Mouse (Mus musculus) left cerebral cortex, adult 2 months (tissue): ENCODE measurements around the gene Akr1b10. TPM values are rescaled to one million over a fixed set of nuclear protein-coding genes. Genes with fewer than 3 reads are reported as not detected.

ENCODE experiments used
- DNase-seq, 2 experiments: peaks; one replicate each; pipeline ENCODE4 v3.0.0; 2021 to 2022; ENCODE audit warnings: low spot score in 2 of 2, mixed read lengths in 1 of 2; ENCODE audit errors: extremely low spot score in 1 of 2
- H3K27ac ChIP-seq: fragments of 200-600 bp; 2 replicates; pipeline ENCODE4 v1.8.1; 2022
- H3K4me3 ChIP-seq: fragments of 200-600 bp; 2 replicates; pipeline ENCODE4 v1.8.1; 2022
- CTCF ChIP-seq: fragments of 200-600 bp; IDR thresholded peaks from 2 replicates; pipeline ENCODE4 v1.8.1; 2022; ENCODE audit warnings: antibody characterized with exemption, mild to moderate bottlenecking, moderate library complexity
- intact Hi-C: fragments of 180-260 bp; cut with DNase I; formaldehyde crosslinking; loops from one replicate; pipeline ENCODE4 v1.15.1; 2025
- total RNA-seq, 2 experiments: library from RNA; stranded (reverse); gene quantifications; 2 replicates each; pipeline ENCODE4 v1.2.3; 2021

Gene Akr1b10
- total RNA-seq, 2 experiments from 2014 or later: 21.0 to 24.2 TPM

GRCm38 (mm10) chr6:34416521-34416920 lies 32.5 kb downstream of the Akr1b10 start:
- H3K4me3 ChIP-seq: no peak overlapping the region
- intact Hi-C loops: loop anchor here (2.0 kb wide), 1 partner anchor 20 kb away; no protein-coding TSS in a partner anchor
- TF ChIP-seq CTCF: no peak

DNA sequence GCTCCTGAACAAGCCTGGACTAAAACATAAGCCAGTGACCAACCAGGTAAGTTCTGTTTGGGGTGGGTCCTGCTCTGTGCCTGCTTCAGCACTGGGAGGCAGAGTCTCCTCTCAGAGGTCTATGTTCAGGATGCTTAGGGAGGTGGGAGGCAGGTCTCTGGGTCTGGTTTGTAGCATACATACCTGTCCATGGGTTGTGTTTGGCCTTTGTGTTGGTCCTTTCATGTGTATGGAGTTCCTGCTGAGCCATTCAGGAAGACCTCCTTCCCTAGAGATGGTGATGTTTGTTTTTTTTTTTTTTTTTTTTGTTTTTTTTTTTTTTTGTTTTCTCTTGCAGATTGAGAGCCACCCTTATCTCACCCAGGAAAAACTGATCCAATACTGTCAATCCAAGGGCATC lies 35.1 kb downstream of the Akr1b10 start:
- DNase-seq: no peak
- H3K27ac ChIP-seq: no peak overlapping the region
- no peak overlapping the region for H3K4me3 ChIP-seq
- intact Hi-C loops: no loop called here
- TF ChIP-seq CTCF: no peak

More at GRCm38 (mm10) chr6:34416521-34416920, 32.5 kb downstream of the Akr1b10 start:
- no peak overlapping the region for H3K27ac ChIP-seq
- DNase-seq: no peak

- intact Hi-C loops: no loop called here
- Histone ChIP-seq H3K27ac (no peak overlapping the region), H3K4me3 (no peak overlapping the region)
- no peak for DNase-seq
- TF ChIP-seq CTCF: no peak
Observed at GRCm38 (mm10) chr6:34439006-34439405, 55.0 kb downstream of the Akr1b10 start.

GRCm38 (mm10) chr6:34441556-34442257 lies 57.7 kb downstream of the Akr1b10 start:
- intact Hi-C loops: no loop called here
- Histone ChIP-seq H3K4me3 (no peak overlapping the region), H3K27ac (no peak overlapping the region)
- TF ChIP-seq CTCF: no peak
- DNase-seq: no peak

GRCm38 (mm10) chr6:34443791-34444190 lies 59.8 kb downstream of the Akr1b10 start:
- intact Hi-C loops: no loop called here
- DNase-seq: no peak
- Histone ChIP-seq H3K27ac (no peak overlapping the region), H3K4me3 (no peak overlapping the region)
- no peak for TF ChIP-seq CTCF

Other genes starting within 250 kb of the Akr1b10 start
- 10 to 100 TPM; 65.4 to 68.6 TPM for gene Slc35b4, start 207.1 kb upstream of the Akr1b10 start, total RNA-seq
- gene Akr1b3, start 66.7 kb upstream of the Akr1b10 start, total RNA-seq: 10 to 100 TPM; 43.1 to 43.4 TPM
- under 1 TPM; 0.26 to 0.68 TPM for gene Akr1b8, start 30.1 kb upstream of the Akr1b10 start, total RNA-seq
- not detected for gene Akr1b7, start 28.1 kb downstream of the Akr1b10 start, total RNA-seq
- gene Bpgm, start 92.0 kb downstream of the Akr1b10 start, total RNA-seq: 10 to 100 TPM; 56.1 to 58.7 TPM
- gene Cald1, start 214.3 kb downstream of the Akr1b10 start, total RNA-seq: 10 to 100 TPM; 20.9 to 22.4 TPM